Mouse (Mus musculus): ENCODE measurements around the gene H2-M10.1.

DNA sequence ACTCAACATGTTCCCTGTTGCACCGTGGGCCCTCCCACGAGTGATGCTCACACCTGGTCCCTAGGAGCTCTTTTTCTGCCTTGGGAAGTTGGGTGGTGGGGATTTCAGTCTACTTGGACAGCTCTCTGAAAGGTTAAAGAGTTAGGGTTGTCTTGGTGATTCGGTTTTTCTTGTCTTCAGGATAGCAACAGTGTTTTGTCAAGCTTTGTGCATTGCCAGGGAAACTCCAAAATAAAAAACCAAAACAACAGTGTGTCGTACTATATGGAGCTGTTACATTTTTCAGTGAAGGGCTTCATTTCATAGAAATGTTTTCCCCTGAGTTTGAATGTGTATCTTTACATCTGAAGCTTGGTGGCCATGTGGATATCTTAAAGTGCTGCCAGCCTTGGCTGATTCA is 51.2 kb downstream of the H2-M10.1 start:
- TF ChIP-seq FLI1 (IDR thresholded peaks at IDR 0.05; ENCODE audit: low read length) (no peak), GATA1 (IDR thresholded peaks at IDR 0.05; ENCODE audit: borderline replicate concordance, low read length) (no peak)

Data from megakaryocyte, embryonic 14.5 days (primary cell).